9 mouse cellular contexts compared by ENCODE assay signal in the genomic region with DNA sequence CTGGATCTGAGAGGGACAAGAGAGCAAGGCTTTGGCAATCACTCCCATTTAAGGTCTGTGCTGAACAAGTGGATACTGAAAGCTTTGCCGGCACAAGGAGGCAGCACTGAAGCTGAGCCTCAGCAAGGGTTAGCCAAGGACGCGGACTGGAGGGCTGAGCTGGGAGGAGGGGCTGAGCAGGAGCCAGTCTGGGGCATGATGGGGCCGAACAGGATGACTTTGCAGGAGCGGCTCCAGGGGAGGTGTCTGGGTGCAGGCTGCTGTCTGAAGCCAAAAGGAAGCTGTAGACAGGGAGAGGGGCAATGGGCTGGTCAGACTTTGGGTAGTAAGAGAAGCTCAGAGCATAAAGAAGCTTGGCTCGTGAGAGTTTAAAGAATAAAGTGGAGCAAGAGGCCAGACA. TPM values are rescaled to one million over a fixed set of nuclear protein-coding genes. Genes with fewer than 3 reads are reported as not detected.
A peak's percentile ranks its signal among the peaks of the same experiment; 100 is the strongest.
DNase-seq lines count a peak whose midpoint lies in the region; ATAC-seq and TF ChIP-seq lines count a peak whose summit lies in the region.
"Had no signal": no experiment of that assay in that cellular context is flagged by ENCODE, and none has a peak within 500 bp of the region (broad histone marks: within the 10 kb centered on the region; RNA-seq: fewer than 3 reads in every experiment).

No protein-coding gene starts in this region.

- H3K4me2 ChIP-seq in heart, embryonic 13.5 days, result 0 out of 2 replicates have a peak overlapping the region, but pooled peaks have one; percentile 20
- no peak overlapping the region; the same call in 1 of the 2 replicates for H3K4me2 ChIP-seq in kidney, embryonic 16.5 days (replicated peaks; ENCODE audit: low read depth, low read length)
- H3K4me2 ChIP-seq in lung, embryonic 14.5 days, result no peak overlapping the region
- H3K4me2 ChIP-seq: stomach, embryonic 15.5 days had no signal

- peaks cover 10% of the 10 kb centered on the region for H3K4me1 ChIP-seq in heart, embryonic 13.5 days
- H3K4me1 ChIP-seq in kidney, embryonic 16.5 days (ENCODE audit: insufficient read depth, low read length), result peaks cover 8% of the 10 kb centered on the region; the same call in 1 of the 2 replicates
- no peaks in the 10 kb centered on the region for H3K4me1 ChIP-seq in lung, embryonic 14.5 days (ENCODE audit: insufficient read depth)

- peak; percentile 32; the same call in 1 of the 2 replicates for TF ChIP-seq CTCF in brain, embryonic 14.5 days (IDR thresholded peaks at IDR 0.05; ENCODE audit: borderline replicate concordance, extremely low read depth, insufficient read depth, insufficient read length)
- TF ChIP-seq CTCF in lung, embryonic 14.5 days (IDR thresholded peaks at IDR 0.05; ENCODE audit: low read depth), result peak; percentile 51

- no peak overlapping the region for H3K4me3 ChIP-seq in heart, embryonic 13.5 days
- no peak overlapping the region for H3K4me3 ChIP-seq in kidney, embryonic 16.5 days (ENCODE audit: low read length)
- no peak overlapping the region for H3K4me3 ChIP-seq in lung, embryonic 14.5 days (ENCODE audit: low read depth, low read length)
- H3K4me3 ChIP-seq: stomach, embryonic 15.5 days had no signal

- DNase-seq in Muller cell, postnatal 12 days (ENCODE audit: inconsistent ontology term), result peak; percentile 71
- peak; percentile 68 for DNase-seq in brain, embryonic 14.5 days (ENCODE audit: low read depth)
- DNase-seq in lung, embryonic 14.5 days, result peak; percentile 72
- peak; percentile 52 for DNase-seq in retina, postnatal 1 day

- peak; percentile 80 for ATAC-seq in erythroid progenitor cell, adult 5-6 weeks (replicated peaks; ENCODE audit: low FRiP score, poor library complexity, severe bottlenecking)
- no peak for ATAC-seq in heart, embryonic 13.5 days (ENCODE audit: extremely low read depth, insufficient number of reproducible peaks, low FRiP score, low TSS enrichment)
- ATAC-seq in kidney, embryonic 16.5 days (ENCODE audit: low FRiP score, low TSS enrichment), result peak; percentile 85; the same call in 1 of the 2 replicates
- ATAC-seq in lung, embryonic 14.5 days (ENCODE audit: insufficient read depth), result peak; percentile 75; the same call in 1 of the 2 replicates
- no peak for ATAC-seq in inflammation-experienced regulatory T-cells, adult 6 months

- H3K9ac ChIP-seq in heart, embryonic 13.5 days, result 0 out of 2 replicates have a peak overlapping the region, but pooled peaks have one; percentile 29
- H3K9ac ChIP-seq in kidney, embryonic 16.5 days (replicated peaks; ENCODE audit: low read length), result no peak overlapping the region; the same call in 1 of the 2 replicates
- H3K9ac ChIP-seq in lung, embryonic 14.5 days, result no peak overlapping the region
- H3K9ac ChIP-seq: stomach, embryonic 15.5 days had no signal

- H3K27me3 ChIP-seq in heart, embryonic 13.5 days (replicated peaks), result no peaks in the 10 kb centered on the region
- H3K27me3 ChIP-seq in kidney, embryonic 16.5 days (ENCODE audit: insufficient read depth, low read length), result no peaks in the 10 kb centered on the region
- no peaks in the 10 kb centered on the region for H3K27me3 ChIP-seq in lung, embryonic 14.5 days (ENCODE audit: insufficient read depth, low read length)
- H3K27me3 ChIP-seq: stomach, embryonic 15.5 days had no signal

- no peaks in the 10 kb centered on the region for H3K36me3 ChIP-seq in heart, embryonic 13.5 days
- no peaks in the 10 kb centered on the region for H3K36me3 ChIP-seq in kidney, embryonic 16.5 days (ENCODE audit: insufficient read depth, low read length)
- no peaks in the 10 kb centered on the region for H3K36me3 ChIP-seq in lung, embryonic 14.5 days (ENCODE audit: insufficient read depth)
- H3K36me3 ChIP-seq: stomach, embryonic 15.5 days had no signal

- TF ChIP-seq POLR2A in brain, embryonic 14.5 days (IDR thresholded peaks at IDR 0.05; ENCODE audit: borderline replicate concordance, extremely low read depth, insufficient read depth, insufficient read length, poor library complexity, severe bottlenecking), result no peak

- WGBS in heart, embryonic 13.5 days, result 11% methylated on average over 6 of the region's 6 CpGs
- 2% methylated on average over 6 of the region's 6 CpGs for WGBS in kidney, embryonic 16.5 days
- WGBS in lung, embryonic 14.5 days, result 6% methylated on average over 6 of the region's 6 CpGs

- 0 out of 2 replicates have a peak, but pooled peaks cover 4% of the 10 kb centered on the region for H3K9me3 ChIP-seq in heart, embryonic 13.5 days
- H3K9me3 ChIP-seq in kidney, embryonic 16.5 days (ENCODE audit: low read length), result no peaks in the 10 kb centered on the region
- H3K9me3 ChIP-seq in lung, embryonic 14.5 days (ENCODE audit: low read depth, low read length), result no peaks in the 10 kb centered on the region
- H3K9me3 ChIP-seq: stomach, embryonic 15.5 days had no signal

- no peak overlapping the region for H3K27ac ChIP-seq in heart, embryonic 13.5 days (replicated peaks)
- H3K27ac ChIP-seq in kidney, embryonic 16.5 days (ENCODE audit: low read length), result no peak overlapping the region
- no peak overlapping the region for H3K27ac ChIP-seq in lung, embryonic 14.5 days (ENCODE audit: low read depth)
- H3K27ac ChIP-seq: stomach, embryonic 15.5 days had no signal

RNA-seq across cellular contexts. Expression of a gene that starts 48.2 kb away (rescaled TPM):
- polyA plus RNA-seq in brain, embryonic 14.5 days (2012; rRNA removed), result 0.19 TPM in 1 of 2 replicates, not detected in the other
- 19.3 and 31.0 TPM in 2 replicates for total RNA-seq in erythroid progenitor cell, adult 5-6 weeks (2015; ENCODE audit: low replicate concordance)
- total RNA-seq in erythroid progenitor cell, adult 5-6 weeks (2017; ENCODE audit: low replicate concordance), result 14.5 and 33.0 TPM in 2 replicates
- polyA plus RNA-seq in heart, embryonic 13.5 days (2015; fragmentation: Nextera tagmentation; extraction: Ambion mirVana), result 2.4 and 3.8 TPM in 2 replicates
- polyA plus RNA-seq in kidney, embryonic 16.5 days (2015; fragmentation: Nextera tagmentation; extraction: Ambion mirVana), result 1.1 and 1.6 TPM in 2 replicates
- 1.8 and 1.9 TPM in 2 replicates for polyA plus RNA-seq in lung, embryonic 14.5 days (2014; fragmentation: Nextera tagmentation; extraction: Ambion mirVana)
- polyA plus RNA-seq in inflammation-experienced regulatory T-cells, adult 6 months (2017; shearing (Covaris generic)), result 100 to 1,000 TPM in 1 of 3 experiments, 10 to 100 TPM in 2; 13.4 to 184 (median 82.2) TPM

RNA-seq across cellular contexts. Expression of a gene that starts 51.3 kb away (rescaled TPM):
- 15.3 and 15.7 TPM in 2 replicates for polyA plus RNA-seq in brain, embryonic 14.5 days (2012; rRNA removed)
- total RNA-seq in erythroid progenitor cell, adult 5-6 weeks (2015; ENCODE audit: low replicate concordance), result 5.9 and 9.4 TPM in 2 replicates
- 1.6 and 3.3 TPM in 2 replicates for total RNA-seq in erythroid progenitor cell, adult 5-6 weeks (2017; ENCODE audit: low replicate concordance)
- 3.8 and 5.8 TPM in 2 replicates for polyA plus RNA-seq in heart, embryonic 13.5 days (2015; fragmentation: Nextera tagmentation; extraction: Ambion mirVana)
- polyA plus RNA-seq in kidney, embryonic 16.5 days (2015; fragmentation: Nextera tagmentation; extraction: Ambion mirVana), result 2.5 and 3.1 TPM in 2 replicates
- polyA plus RNA-seq in lung, embryonic 14.5 days (2014; fragmentation: Nextera tagmentation; extraction: Ambion mirVana), result 4.3 and 4.5 TPM in 2 replicates
- 10 to 100 TPM in 2 of 3 experiments, 1 to 10 TPM in 1; 5.3 to 12.1 (median 11.6) TPM for polyA plus RNA-seq in inflammation-experienced regulatory T-cells, adult 6 months (2017; shearing (Covaris generic))

Comparison
In these comparisons a context has a peak if more than half of its experiments do, and no peak if none do; other contexts are left out.
1. ATAC-seq: peak in erythroid progenitor cell, adult 5-6 weeks (single experiment), kidney, embryonic 16.5 days (single experiment) and lung, embryonic 14.5 days (single experiment); none in heart, embryonic 13.5 days (single experiment) and inflammation-experienced regulatory T-cells, adult 6 months (single experiment).
2. Peak in every context shown above with its lines, with median percentiles within 50 percentile points of each other: DNase-seq.